Mouse (Mus musculus) forebrain, embryonic 14.5 days (tissue): ENCODE measurements around the gene Tgfbi. TPM values are rescaled to one million over a fixed set of nuclear protein-coding genes. Genes with fewer than 3 reads are reported as not detected.

Experiments
- ATAC-seq: fragments of 200-750 bp; cut with Nextera tagmentation; 2 replicates; pipeline ENCODE4 v1.8.0; 2017; ENCODE audit warnings: mild to moderate bottlenecking, moderate library complexity
- DNase-seq: peaks from one replicate; pipeline ENCODE4 v3.0.0-alpha.2; 2015; ENCODE audit warnings: low spot score
- H3K27ac ChIP-seq: fragments of 300-500 bp; sonication (generic); 2 replicates; pipeline ENCODE4 v1.5.1; 2014; ENCODE audit warnings: low read depth, mild to moderate bottlenecking, control low read depth, low read length, moderate library complexity
- H3K27me3 ChIP-seq: fragments of 300-500 bp; sonication (generic); replicated peaks from 2 replicates; pipeline ENCODE4 v1.6.1; 2014; ENCODE audit warnings: low read length, control low read depth, mixed read lengths; ENCODE audit not compliant: control insufficient read depth, insufficient read depth
- H3K36me3 ChIP-seq: fragments of 300-500 bp; sonication (generic); 2 replicates; pipeline ENCODE4 v1.6.1; 2014; ENCODE audit warnings: low read length, control low read depth; ENCODE audit not compliant: control insufficient read depth, insufficient read depth
- H3K4me1 ChIP-seq: fragments of 300-500 bp; sonication (generic); 2 replicates; pipeline ENCODE4 v1.6.1; 2014; ENCODE audit warnings: antibody characterized with exemption, low read length, control low read depth; ENCODE audit not compliant: control insufficient read depth, insufficient read depth
- H3K4me2 ChIP-seq: fragments of 300-500 bp; sonication (generic); 2 replicates; pipeline ENCODE4 v1.6.1; 2014; ENCODE audit warnings: mild to moderate bottlenecking, control low read depth, low read length
- H3K4me3 ChIP-seq: fragments of 300-500 bp; sonication (generic); 2 replicates; pipeline ENCODE4 v1.5.1; 2014; ENCODE audit warnings: low read depth, low read length, control low read depth
- H3K9ac ChIP-seq: fragments of 300-500 bp; sonication (generic); 2 replicates; pipeline ENCODE4 v1.6.1; 2014; ENCODE audit warnings: mild to moderate bottlenecking, low read length, control low read depth, moderate library complexity
- H3K9me3 ChIP-seq: fragments of 300-500 bp; sonication (generic); replicated peaks from 2 replicates; pipeline ENCODE4 v1.6.1; 2016; ENCODE audit warnings: low read length, control low read depth, mixed read lengths; ENCODE audit not compliant: control insufficient read depth
- WGBS: fragments of 180-500 bp; shearing (Covaris S2); extraction: QIAGEN DNeasy Blood & Tissue Kit; methylation state at CpG from one replicate; pipeline ENCODE4 v1.1.7; 2014; 5-methylcytosine and 5-hydroxymethylcytosine counted together
- polyA plus RNA-seq: library from polyadenylated mRNA; unstranded; fragments of >200 nt; fragmentation: Nextera tagmentation; extraction: Ambion mirVana; gene quantifications from 2 replicates; pipeline ENCODE4 v1.2.1, GENCODE M21; 2014

Gene Tgfbi
- polyA plus RNA-seq, 1 experiment from 2014 or later, result 3.8 TPM

GRCm38 (mm10) chr13:56606724-56607123 lies 2.6 kb upstream of the Tgfbi start:
- H3K4me2 ChIP-seq, result no peak overlapping the region
- 66% methylated on average over 11 of the region's 11 CpGs for WGBS
- no peaks in the 10 kb centered on the region for H3K36me3 ChIP-seq
- no peak overlapping the region for H3K27ac ChIP-seq
- H3K9ac ChIP-seq, result no peak overlapping the region
- H3K4me1 ChIP-seq, result peaks cover 8% of the 10 kb centered on the region
- H3K4me3 ChIP-seq, result no peak overlapping the region
- ATAC-seq (no peak), DNase-seq (no peak)
- peaks cover 12% of the 10 kb centered on the region; the same call in 1 of the 2 replicates for H3K27me3 ChIP-seq
- no peaks in the 10 kb centered on the region for H3K9me3 ChIP-seq

GRCm38 (mm10) chr13:56607225-56607624 lies 2.1 kb upstream of the Tgfbi start:
- Histone ChIP-seq H3K9me3 (no peaks in the 10 kb centered on the region), H3K27me3 (peaks cover 12% of the 10 kb centered on the region; the same call in 1 of the 2 replicates), H3K9ac (no peak overlapping the region), H3K4me1 (peaks cover 9% of the 10 kb centered on the region), H3K4me3 (no peak overlapping the region), H3K36me3 (no peaks in the 10 kb centered on the region), H3K27ac (no peak overlapping the region), H3K4me2 (no peak overlapping the region)
- no peak for DNase-seq
- 68% methylated on average over 7 of the region's 7 CpGs for WGBS
- ATAC-seq, result no peak

GRCm38 (mm10) chr13:56607846-56608245 lies 1.5 kb upstream of the Tgfbi start:
- Histone ChIP-seq H3K9ac (no peak overlapping the region), H3K27ac (no peak overlapping the region), H3K4me2 (no peak overlapping the region), H3K4me1 (peaks cover 12% of the 10 kb centered on the region), H3K27me3 (peaks cover 12% of the 10 kb centered on the region; the same call in 1 of the 2 replicates), H3K4me3 (no peak overlapping the region), H3K36me3 (no peaks in the 10 kb centered on the region), H3K9me3 (no peaks in the 10 kb centered on the region)
- 83% methylated on average over 4 of the region's 4 CpGs for WGBS
- no peak for DNase-seq
- ATAC-seq, result no peak

GRCm38 (mm10) chr13:56611129-56611528 lies 1.8 kb downstream of the Tgfbi start:
- H3K27ac ChIP-seq, result no peak overlapping the region
- H3K4me1 ChIP-seq, result peaks cover 17% of the 10 kb centered on the region
- H3K4me2 ChIP-seq, result no peak overlapping the region
- ATAC-seq (no peak), DNase-seq (no peak)
- no peaks in the 10 kb centered on the region for H3K36me3 ChIP-seq
- peaks cover 12% of the 10 kb centered on the region; the same call in 1 of the 2 replicates for H3K27me3 ChIP-seq
- no peak overlapping the region for H3K4me3 ChIP-seq
- no peak overlapping the region for H3K9ac ChIP-seq
- no peaks in the 10 kb centered on the region for H3K9me3 ChIP-seq
- WGBS, result 90% methylated on average over 4 of the region's 4 CpGs

- no peak overlapping the region for H3K9ac ChIP-seq
- ATAC-seq (no peak), DNase-seq (no peak)
- peaks cover 17% of the 10 kb centered on the region for H3K4me1 ChIP-seq
- WGBS, result 49% methylated on average over 3 of the region's 3 CpGs
- peaks cover 12% of the 10 kb centered on the region; the same call in 1 of the 2 replicates for H3K27me3 ChIP-seq
- H3K9me3 ChIP-seq, result no peaks in the 10 kb centered on the region
- H3K4me3 ChIP-seq, result no peak overlapping the region
- no peak overlapping the region for H3K4me2 ChIP-seq
- no peaks in the 10 kb centered on the region for H3K36me3 ChIP-seq
- H3K27ac ChIP-seq, result no peak overlapping the region
Observed at GRCm38 (mm10) chr13:56611741-56612140, 2.4 kb downstream of the Tgfbi start.

GRCm38 (mm10) chr13:56612331-56612730 lies 3.0 kb downstream of the Tgfbi start:
- Histone ChIP-seq H3K4me2 (no peak overlapping the region), H3K27ac (no peak overlapping the region), H3K9me3 (no peaks in the 10 kb centered on the region), H3K9ac (no peak overlapping the region), H3K4me1 (peaks cover 17% of the 10 kb centered on the region), H3K27me3 (peaks cover 12% of the 10 kb centered on the region; the same call in 1 of the 2 replicates), H3K4me3 (no peak overlapping the region), H3K36me3 (no peaks in the 10 kb centered on the region)
- WGBS, result 20% methylated on average over 10 of the region's 10 CpGs
- DNase-seq (no peak), ATAC-seq (no peak)

GRCm38 (mm10) chr13:56613366-56613998 lies 4.2 kb downstream of the Tgfbi start:
- ATAC-seq, result peak; percentile 64; the same call in 1 of the 2 replicates
- Histone ChIP-seq H3K4me3 (no peak overlapping the region), H3K9ac (no peak overlapping the region), H3K36me3 (no peaks in the 10 kb centered on the region), H3K27ac (no peak overlapping the region), H3K4me2 (no peak overlapping the region), H3K4me1 (peaks cover 17% of the 10 kb centered on the region), H3K9me3 (no peaks in the 10 kb centered on the region), H3K27me3 (peaks cover 11% of the 10 kb centered on the region; the same call in 1 of the 2 replicates)
- 64% methylated on average over 9 of the region's 9 CpGs for WGBS
- DNase-seq, result peak; percentile 70

- ATAC-seq (no peak), DNase-seq (no peak)
- no peaks in the 10 kb centered on the region for H3K9me3 ChIP-seq
- no peak overlapping the region for H3K4me3 ChIP-seq
- peaks cover 2% of the 10 kb centered on the region; the same call in 1 of the 2 replicates for H3K27me3 ChIP-seq
- H3K4me2 ChIP-seq, result no peak overlapping the region
- no peak overlapping the region for H3K27ac ChIP-seq
- WGBS, result 80% methylated on average over 3 of the region's 3 CpGs
- no peak overlapping the region for H3K9ac ChIP-seq
- H3K4me1 ChIP-seq, result peaks cover 10% of the 10 kb centered on the region
- no peaks in the 10 kb centered on the region for H3K36me3 ChIP-seq
Observed at GRCm38 (mm10) chr13:56614768-56615167, 5.4 kb downstream of the Tgfbi start.

- no peak overlapping the region for H3K4me3 ChIP-seq
- no peaks in the 10 kb centered on the region for H3K36me3 ChIP-seq
- DNase-seq (no peak), ATAC-seq (no peak)
- no peak overlapping the region for H3K9ac ChIP-seq
- H3K4me1 ChIP-seq, result peaks cover 9% of the 10 kb centered on the region; the same call in 1 of the 2 replicates
- 53% methylated on average over 10 of the region's 10 CpGs for WGBS
- H3K9me3 ChIP-seq, result no peaks in the 10 kb centered on the region
- H3K27me3 ChIP-seq, result no peaks in the 10 kb centered on the region
- no peak overlapping the region for H3K27ac ChIP-seq
- H3K4me2 ChIP-seq, result no peak overlapping the region
Observed at GRCm38 (mm10) chr13:56615223-56615622, 5.9 kb downstream of the Tgfbi start.
